Mouse (Mus musculus): ENCODE data around the gene Efcab7.

The Efcab7 gene

DNA sequence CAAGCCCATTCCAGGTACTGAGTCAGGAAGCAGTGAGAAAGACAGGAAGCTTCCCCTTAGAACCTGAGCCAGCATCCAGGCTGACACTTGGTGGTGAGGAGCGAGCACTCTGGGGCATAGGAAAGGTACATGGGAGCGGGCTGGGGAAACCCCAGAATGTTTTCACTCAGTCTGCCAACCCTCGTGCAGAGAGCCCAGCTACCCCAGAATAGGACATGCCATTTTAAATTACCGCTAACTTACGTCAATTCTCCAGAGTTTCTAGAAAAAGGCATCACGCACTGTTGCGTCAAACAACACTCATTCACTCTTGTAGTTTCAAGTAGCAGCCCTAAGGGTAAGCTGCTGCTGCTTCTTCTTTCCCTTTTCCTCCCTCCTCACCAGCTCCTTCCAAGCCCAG is 116.0 kb downstream of the Efcab7 start:
- no peak for DNase-seq

- no peak for DNase-seq
Observed at GRCm38 (mm10) chr4:99946516-99946915, 117.5 kb downstream of the Efcab7 start.

GRCm38 (mm10) chr4:99947192-99947591 is 118.2 kb downstream of the Efcab7 start:
- no peak for DNase-seq

DNA sequence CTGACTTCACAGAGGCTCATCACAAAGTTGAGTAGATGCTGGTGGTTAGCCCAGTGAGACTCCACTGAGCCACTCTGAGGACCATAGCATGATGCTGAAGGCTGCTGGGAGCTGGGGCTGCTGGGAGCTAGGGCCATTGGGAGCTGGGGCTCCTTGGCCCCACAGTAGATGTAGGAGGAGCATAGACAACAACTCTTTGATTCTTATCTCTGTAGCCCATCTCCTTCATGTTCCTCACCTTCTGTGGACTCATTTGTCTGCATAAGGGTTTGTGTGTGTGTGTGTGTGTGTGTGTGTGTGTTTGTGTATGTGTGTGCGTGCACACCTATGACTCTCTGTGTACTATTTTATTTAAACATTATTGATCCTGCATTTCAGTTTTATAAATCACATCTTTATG is 118.9 kb downstream of the Efcab7 start:
- DNase-seq = no peak

- DNase-seq = no peak
Observed at GRCm38 (mm10) chr4:99953904-99954303, 124.9 kb downstream of the Efcab7 start.

- no peak for DNase-seq
Observed at GRCm38 (mm10) chr4:99955396-99955795, 126.4 kb downstream of the Efcab7 start.

DNA sequence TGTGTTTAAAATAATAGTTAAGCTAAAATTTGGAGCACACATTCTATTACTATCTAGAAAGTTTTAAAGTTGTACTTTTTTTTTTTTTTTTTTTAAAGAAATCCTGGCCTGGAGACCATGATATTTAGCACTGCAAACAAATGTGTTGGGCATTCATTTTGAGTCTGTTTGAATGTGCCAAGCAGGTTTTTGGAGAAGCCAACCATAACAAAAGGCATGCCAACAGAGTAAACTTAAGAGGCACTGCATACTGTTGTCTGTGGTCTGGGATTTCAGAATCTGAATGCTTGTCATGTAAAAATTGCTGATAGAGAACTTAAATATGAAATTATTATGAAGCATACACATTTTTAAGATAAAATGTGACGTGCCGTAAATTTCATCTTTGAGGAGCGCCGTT is 128.2 kb downstream of the Efcab7 start:
- no peak for DNase-seq

GRCm38 (mm10) chr4:99958084-99958815 is 129.3 kb downstream of the Efcab7 start:
- DNase-seq = no peak

- no peak for DNase-seq
Observed at GRCm38 (mm10) chr4:99959308-99959707, 130.3 kb downstream of the Efcab7 start.
